Mouse (Mus musculus) CH12.LX (cell line): Measurements from ENCODE around the gene Lsm2. TPM values are rescaled to one million over a fixed set of nuclear protein-coding genes. Genes with fewer than 3 reads are reported as not detected.

Experiments
- DNase-seq: peaks from one replicate; pipeline ENCODE4 v3.0.0-alpha.2; 2013; ENCODE audit errors: extremely low read depth
- H3K27ac ChIP-seq: 2 replicates; pipeline ENCODE4 v1.5.1; 2012; ENCODE audit warnings: low read depth, mild to moderate bottlenecking, control low read depth, moderate library complexity; ENCODE audit not compliant: insufficient read depth
- H3K27me3 ChIP-seq: replicated peaks from 2 replicates; pipeline ENCODE3; 2012; ENCODE audit warnings: inconsistent platforms
- H3K36me3 ChIP-seq, 2 experiments: replicated peaks in 1 of 2; 2 replicates each; pipeline versions ENCODE3 to v1.6.1; 2012; ENCODE audit warnings: inconsistent platforms in 1 of 2, low read length in 1 of 2, mild to moderate bottlenecking in 1 of 2, mixed read lengths in 1 of 2, moderate library complexity in 1 of 2; ENCODE audit not compliant: control insufficient read depth in 1 of 2, insufficient read depth in 1 of 2
- H3K4me1 ChIP-seq, 2 experiments: 2 replicates each; pipeline ENCODE4 v1.6.1; 2012; ENCODE audit warnings: inconsistent platforms in 1 of 2, moderate library complexity in 1 of 2; ENCODE audit not compliant: insufficient read depth in 2 of 2, control insufficient read depth in 1 of 2
- H3K4me2 ChIP-seq: 2 replicates; pipeline ENCODE4 v1.6.1; 2012; ENCODE audit warnings: low read depth, mild to moderate bottlenecking, control low read depth; ENCODE audit not compliant: poor library complexity, insufficient read depth, severe bottlenecking
- H3K4me3 ChIP-seq, 3 experiments: fragments of 150-350 bp in 1 of 3; sonication (generic) in 1 of 3; replicated peaks in 1 of 3; 2 replicates each; pipeline versions ENCODE3 to v1.5.1; 2011 to 2012; ENCODE audit warnings: low read depth in 2 of 3, low read length in 2 of 3, mild to moderate bottlenecking in 2 of 3, moderate library complexity in 2 of 3, control low read depth in 1 of 3, improper control_type of control experiment in 1 of 3, inconsistent platforms in 1 of 3, mixed read lengths in 1 of 3; ENCODE audit not compliant: poor library complexity in 1 of 3
- H3K79me2 ChIP-seq: replicated peaks from 2 replicates; pipeline ENCODE4 v1.6.1; 2012; ENCODE audit warnings: mild to moderate bottlenecking, moderate library complexity; ENCODE audit not compliant: control insufficient read depth, poor library complexity, insufficient read depth, severe bottlenecking; ENCODE audit errors: extremely low read depth
- H3K9ac ChIP-seq: 2 replicates; pipeline ENCODE4 v1.6.1; 2012; ENCODE audit warnings: low read depth, mild to moderate bottlenecking, control low read depth, moderate library complexity; ENCODE audit not compliant: insufficient read depth
- H3K9me3 ChIP-seq: replicated peaks from 2 replicates; pipeline ENCODE3; 2012; ENCODE audit warnings: low read length, inconsistent platforms, mixed read lengths
- EP300 ChIP-seq: IDR thresholded peaks from 2 replicates; pipeline ENCODE4 v1.6.1; 2011; ENCODE audit warnings: low read length, improper control_type of control experiment
- ETS1 ChIP-seq: conservative IDR thresholded peaks from 2 replicates; pipeline ENCODE4 v1.6.1; 2012; ENCODE audit warnings: low read depth, mild to moderate bottlenecking, inconsistent platforms, low read length, improper control_type of control experiment, moderate library complexity
- IRF4 ChIP-seq: IDR thresholded peaks from 2 replicates; pipeline ENCODE4 v1.6.1; 2014; ENCODE audit warnings: low read depth, mild to moderate bottlenecking, inconsistent platforms, low read length, improper control_type of control experiment
- JUND ChIP-seq: conservative IDR thresholded peaks from 2 replicates; pipeline ENCODE4 v1.6.1; 2011; ENCODE audit warnings: low read depth, low read length, improper control_type of control experiment
- KAT2A ChIP-seq: IDR thresholded peaks from 2 replicates; pipeline ENCODE4 v1.6.1; 2012; ENCODE audit warnings: low read length, improper control_type of control experiment, inconsistent platforms; ENCODE audit not compliant: insufficient replicate concordance
- MAX ChIP-seq: IDR thresholded peaks from 2 replicates; pipeline ENCODE4 v1.6.1; 2011; ENCODE audit warnings: low read length, improper control_type of control experiment
- MAZ ChIP-seq: IDR thresholded peaks from 2 replicates; pipeline ENCODE4 v1.6.1; 2012; ENCODE audit warnings: low read depth, mild to moderate bottlenecking, inconsistent platforms, low read length, improper control_type of control experiment, moderate library complexity
- MEF2A ChIP-seq: IDR thresholded peaks from 2 replicates; pipeline ENCODE4 v1.6.1; 2014; ENCODE audit warnings: low read depth, mild to moderate bottlenecking, inconsistent platforms, low read length, improper control_type of control experiment, borderline replicate concordance
- MXI1 ChIP-seq: IDR thresholded peaks from 2 replicates; pipeline ENCODE4 v1.6.1; 2011; ENCODE audit warnings: mild to moderate bottlenecking, low read depth, low read length, improper control_type of control experiment
- MYC ChIP-seq: IDR thresholded peaks from 2 replicates; pipeline ENCODE4 v1.6.1; 2011; ENCODE audit warnings: low read depth, mild to moderate bottlenecking, improper control_type of control experiment, low read length
- PAX5 ChIP-seq: IDR thresholded peaks from 2 replicates; pipeline ENCODE4 v1.6.1; 2012; ENCODE audit warnings: low read length, inconsistent platforms, mixed read lengths
- POLR2A ChIP-seq: IDR thresholded peaks from 2 replicates; pipeline ENCODE4 v1.6.1; 2011; ENCODE audit warnings: low read depth, mild to moderate bottlenecking, improper control_type of control experiment, low read length
- RCOR1 ChIP-seq: conservative IDR thresholded peaks from 2 replicates; pipeline ENCODE4 v1.6.1; 2012; ENCODE audit warnings: low read depth, mild to moderate bottlenecking, inconsistent platforms, low read length, improper control_type of control experiment
- dilution Hi-C: fragments of 300-500 bp; cut with MboI; formaldehyde crosslinking; loops from 2 replicates; pipeline ENCODE4 v1.14.3; 2020; ENCODE audit warnings: low sequenced_read_pairs; ENCODE audit not compliant: extremely low pct_unique_long_range_greater_than_20kb, extremely low pct_ligation_motif_present
- in situ Hi-C: fragments of 300-500 bp; cut with MboI; formaldehyde crosslinking; loops from 3 replicates; pipeline ENCODE4 v1.14.3; 2019; ENCODE audit warnings: low sequenced_read_pairs, low pct_ligation_motif_present, low pct_unique_long_range_greater_than_20kb, mixed read lengths
- polyA plus RNA-seq: library from polyadenylated mRNA; unstranded; fragments of >175 nt; gene quantifications from 2 replicates; pipeline ENCODE4 v1.2.1, GENCODE M21; 2012; ENCODE audit warnings: low read depth; ENCODE audit not compliant: insufficient read length
- total RNA-seq, 2 experiments: library from RNA; depleted of rRNA; stranded (reverse); fragments of 300-350 nt in 1 of 2; fragments of >200 nt in 1 of 2; gene quantifications; 2 replicates each; pipeline ENCODE4 v1.2.3; 2012 to 2014

The Lsm2 gene
- total and polyA plus RNA-seq, 3 experiments, result 104 to 345 (median 135) TPM

DNA sequence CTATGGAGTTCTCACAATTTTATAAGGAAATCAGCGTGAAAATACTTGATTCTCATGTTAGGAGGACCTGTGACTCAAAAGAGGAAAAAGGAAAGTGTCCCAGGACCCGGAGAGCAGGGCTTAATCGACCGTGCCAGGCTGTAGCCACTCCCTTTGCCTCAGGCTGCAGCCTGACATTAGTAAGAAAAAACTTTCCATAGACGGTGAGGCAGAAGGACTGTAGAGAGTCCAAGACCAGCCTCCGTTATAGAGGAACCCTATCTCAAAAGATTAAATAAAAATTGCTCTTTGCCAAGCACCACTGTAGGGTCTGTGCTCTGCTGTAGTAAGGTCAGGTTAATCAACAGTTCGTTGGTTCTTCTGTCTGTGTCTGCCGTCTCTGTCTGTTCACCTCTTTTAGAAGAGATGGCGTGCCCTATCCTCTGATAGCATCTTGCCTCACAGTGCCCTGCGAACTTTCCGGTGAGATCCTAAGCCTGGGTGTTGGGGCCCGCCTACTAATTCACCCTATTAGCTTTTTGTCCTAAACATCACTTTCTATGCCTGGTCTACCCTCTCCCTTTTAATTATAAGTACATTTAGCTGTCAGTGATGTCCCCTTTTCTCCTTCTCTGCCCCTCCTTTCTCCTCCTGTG, 21.7 kb upstream of the Lsm2 start:
- H3K27me3 ChIP-seq, result no peaks in the 10 kb centered on the region
- H3K4me1 ChIP-seq, result peaks cover 0 to 37% of the 10 kb centered on the region in 2 experiments; a peak in 2 of 4 replicates
- in situ Hi-C loops, result no loop called here
- no peak overlapping the region for H3K27ac ChIP-seq
- no peaks in the 10 kb centered on the region for H3K36me3 ChIP-seq
- H3K9ac ChIP-seq, result no peak overlapping the region
- 0 out of 2 replicates have a peak, but pooled peaks have one; percentile 27 for TF ChIP-seq IRF4
- TF ChIP-seq MAX, result no peak
- TF ChIP-seq MEF2A, result no peak
- no peak for TF ChIP-seq MAZ
- TF ChIP-seq EP300, result peak; percentile 24; the same call in 1 of the 2 replicates
- no peak for TF ChIP-seq POLR2A
- TF ChIP-seq JUND, result no peak
- TF ChIP-seq, all 38 proteins: peak for 2
- Histone ChIP-seq H3K9me3 (peaks cover 2% of the 10 kb centered on the region), H3K4me2 (no peak overlapping the region), H3K79me2 (no peaks in the 10 kb centered on the region), H3K4me3 (peak overlapping the region in 2 of 3 experiments; percentile 37 to 43)
- DNase-seq, result peak; percentile 32
- dilution Hi-C loops, result no loop called here

DNA sequence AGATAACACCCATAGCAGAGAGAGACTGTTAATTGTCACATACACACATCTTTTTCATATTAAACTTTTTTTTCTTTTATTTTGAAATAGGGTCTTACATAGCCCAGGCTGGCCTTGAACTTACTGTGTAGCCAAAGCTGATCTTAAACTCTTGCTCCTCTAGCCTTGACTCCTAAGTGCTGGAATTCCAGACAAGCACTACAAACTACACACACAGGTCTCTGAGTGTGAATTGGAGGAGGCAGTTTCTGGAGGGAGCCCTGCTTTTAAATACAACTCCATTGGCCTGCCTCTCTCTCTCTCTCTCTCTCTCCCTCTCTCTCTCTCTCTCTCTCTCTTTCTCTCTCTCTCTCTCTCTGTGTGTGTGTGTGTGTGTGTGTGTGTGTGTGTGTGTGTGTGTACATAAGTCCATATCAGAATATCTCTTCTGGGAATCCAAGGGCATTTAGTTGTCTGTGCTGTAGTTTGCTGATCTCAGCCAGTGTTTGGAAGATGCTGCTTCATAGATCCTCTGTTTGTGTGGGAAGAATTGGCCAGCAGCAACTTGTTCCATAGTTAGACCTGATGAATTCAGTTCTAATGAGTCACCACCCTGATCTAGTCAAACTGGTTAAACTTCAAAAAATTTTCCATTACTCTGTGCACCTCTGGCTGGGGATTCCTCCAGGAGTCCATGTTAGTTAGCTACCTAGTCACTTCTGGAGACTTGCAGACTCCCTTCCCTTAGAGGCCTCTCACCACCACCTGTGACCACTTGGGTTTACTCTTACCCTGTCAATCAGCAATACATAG, 20.8 kb upstream of the Lsm2 start:
- DNase-seq, result peak; percentile 45
- Histone ChIP-seq H3K36me3 (no peaks in the 10 kb centered on the region), H3K4me2 (no peak overlapping the region; the same call in 1 of the 2 replicates), H3K27ac (no peak overlapping the region), H3K9me3 (peaks cover 2% of the 10 kb centered on the region), H3K4me3 (no peak overlapping the region), H3K79me2 (no peaks in the 10 kb centered on the region), H3K27me3 (no peaks in the 10 kb centered on the region)
- in situ Hi-C loops, result no loop called here
- dilution Hi-C loops, result no loop called here
- TF ChIP-seq ETS1, result peak; percentile 55
- no peak for TF ChIP-seq PAX5
- TF ChIP-seq, all 38 proteins: peak for 1
- no peak overlapping the region for H3K9ac ChIP-seq
- H3K4me1 ChIP-seq, result peaks cover 3 to 40% of the 10 kb centered on the region in 2 experiments

DNA sequence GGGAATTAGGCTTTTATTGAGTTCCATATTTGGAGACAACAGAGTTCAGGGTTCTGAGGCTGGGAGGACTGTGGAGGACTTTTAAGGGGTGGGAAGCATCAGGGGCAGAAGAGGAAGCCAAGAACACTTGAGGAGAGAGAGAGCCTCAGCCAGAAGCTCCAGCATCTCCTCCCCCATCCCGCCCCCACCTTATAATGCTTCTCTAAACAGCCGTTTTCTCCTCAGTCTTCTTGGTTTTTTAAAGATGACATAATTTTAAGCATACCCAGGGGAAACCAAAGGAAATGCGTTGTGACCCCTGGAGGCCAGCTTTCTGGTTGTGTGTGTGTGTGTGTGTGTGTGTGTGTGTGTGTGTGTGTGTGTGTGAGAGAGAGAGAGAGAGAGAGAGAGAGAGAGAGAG, 19.5 kb upstream of the Lsm2 start:
- Histone ChIP-seq H3K4me1 (peaks cover 3 to 40% of the 10 kb centered on the region in 2 experiments), H3K4me3 (no peak overlapping the region), H3K27ac (no peak overlapping the region), H3K9ac (no peak overlapping the region), H3K36me3 (no peaks in the 10 kb centered on the region), H3K79me2 (no peaks in the 10 kb centered on the region), H3K9me3 (peaks cover 2% of the 10 kb centered on the region), H3K27me3 (no peaks in the 10 kb centered on the region), H3K4me2 (no peak overlapping the region)
- DNase-seq, result peak; percentile 54
- dilution Hi-C loops, result no loop called here
- in situ Hi-C loops, result no loop called here
- TF ChIP-seq MEF2A (0 out of 2 replicates have a peak, but pooled peaks have one; percentile 10), MXI1 (no peak), IRF4 (0 out of 2 replicates have a peak, but pooled peaks have one; percentile 48), RCOR1 (no peak), MYC (no peak), POLR2A (no peak), JUND (no peak), KAT2A (no peak), EP300 (no peak)
